Mouse (Mus musculus) C2C12 (cell line): ENCODE results near the gene Itga7. TPM values are rescaled to one million over a fixed set of nuclear protein-coding genes. Genes with fewer than 3 reads are reported as not detected.

Source experiments
- H3K27me3 ChIP-seq: one replicate; pipeline ENCODE4 v1.6.1; 2011; ENCODE audit not compliant: control insufficient read depth, insufficient read depth, insufficient read length
- H3K36me3 ChIP-seq: one replicate; pipeline ENCODE4 v1.6.1; 2011; ENCODE audit not compliant: control insufficient read depth, insufficient read depth
- H3K4me3 ChIP-seq: one replicate; pipeline ENCODE4 v1.5.1; 2011; ENCODE audit warnings: mild to moderate bottlenecking, control low read depth; ENCODE audit not compliant: poor library complexity, insufficient read depth, severe bottlenecking
- H3K79me2 ChIP-seq: one replicate; pipeline ENCODE4 v1.6.1; 2011; ENCODE audit not compliant: control insufficient read depth, insufficient read depth
- H3K79me3 ChIP-seq: one replicate; pipeline ENCODE4 v1.6.1; 2011; ENCODE audit warnings: low read depth, control low read depth
- H3ac ChIP-seq: one replicate; pipeline ENCODE3; 2011; ENCODE audit warnings: low read depth; ENCODE audit not compliant: control insufficient read depth, insufficient read length
- CEBPB ChIP-seq: IDR thresholded peaks from one replicate; pipeline ENCODE4 v1.6.1; 2011; ENCODE audit warnings: low read depth, mild to moderate bottlenecking, control low read depth, moderate library complexity
- CTCF ChIP-seq: IDR thresholded peaks from one replicate; pipeline ENCODE4 v1.5.1; 2011; ENCODE audit not compliant: control insufficient read depth, insufficient read depth, insufficient read length
- FOSL1 ChIP-seq: IDR thresholded peaks from one replicate; pipeline ENCODE4 v1.8.0; 2011; ENCODE audit warnings: mild to moderate bottlenecking, low read length; ENCODE audit not compliant: poor library complexity, insufficient read depth, severe bottlenecking
- MAX ChIP-seq: IDR thresholded peaks from one replicate; pipeline ENCODE4 v1.6.1; 2011; ENCODE audit warnings: mild to moderate bottlenecking, control low read depth
- MYOD1 ChIP-seq: IDR thresholded peaks from one replicate; pipeline ENCODE4 v1.6.1; 2011; ENCODE audit warnings: low read depth; ENCODE audit not compliant: control insufficient read depth, insufficient read length
- MYOG ChIP-seq: IDR thresholded peaks from one replicate; pipeline ENCODE4 v1.6.1; 2011; ENCODE audit not compliant: control insufficient read depth, insufficient read length; ENCODE audit errors: extremely low read depth
- USF1 ChIP-seq: IDR thresholded peaks from one replicate; pipeline ENCODE4 v1.6.1; 2011; ENCODE audit warnings: low read depth, mild to moderate bottlenecking, control low read depth, moderate library complexity
- polyA plus RNA-seq: library from polyadenylated mRNA; unstranded; fragments of >200 nt; fragmentation: generic; extraction: Trizol; gene quantifications from one replicate; pipeline ENCODE4 v1.2.1, GENCODE M21; 2012; ENCODE audit warnings: missing spikeins

Gene Itga7
- polyA plus RNA-seq, 1 experiment, result 100 TPM

DNA sequence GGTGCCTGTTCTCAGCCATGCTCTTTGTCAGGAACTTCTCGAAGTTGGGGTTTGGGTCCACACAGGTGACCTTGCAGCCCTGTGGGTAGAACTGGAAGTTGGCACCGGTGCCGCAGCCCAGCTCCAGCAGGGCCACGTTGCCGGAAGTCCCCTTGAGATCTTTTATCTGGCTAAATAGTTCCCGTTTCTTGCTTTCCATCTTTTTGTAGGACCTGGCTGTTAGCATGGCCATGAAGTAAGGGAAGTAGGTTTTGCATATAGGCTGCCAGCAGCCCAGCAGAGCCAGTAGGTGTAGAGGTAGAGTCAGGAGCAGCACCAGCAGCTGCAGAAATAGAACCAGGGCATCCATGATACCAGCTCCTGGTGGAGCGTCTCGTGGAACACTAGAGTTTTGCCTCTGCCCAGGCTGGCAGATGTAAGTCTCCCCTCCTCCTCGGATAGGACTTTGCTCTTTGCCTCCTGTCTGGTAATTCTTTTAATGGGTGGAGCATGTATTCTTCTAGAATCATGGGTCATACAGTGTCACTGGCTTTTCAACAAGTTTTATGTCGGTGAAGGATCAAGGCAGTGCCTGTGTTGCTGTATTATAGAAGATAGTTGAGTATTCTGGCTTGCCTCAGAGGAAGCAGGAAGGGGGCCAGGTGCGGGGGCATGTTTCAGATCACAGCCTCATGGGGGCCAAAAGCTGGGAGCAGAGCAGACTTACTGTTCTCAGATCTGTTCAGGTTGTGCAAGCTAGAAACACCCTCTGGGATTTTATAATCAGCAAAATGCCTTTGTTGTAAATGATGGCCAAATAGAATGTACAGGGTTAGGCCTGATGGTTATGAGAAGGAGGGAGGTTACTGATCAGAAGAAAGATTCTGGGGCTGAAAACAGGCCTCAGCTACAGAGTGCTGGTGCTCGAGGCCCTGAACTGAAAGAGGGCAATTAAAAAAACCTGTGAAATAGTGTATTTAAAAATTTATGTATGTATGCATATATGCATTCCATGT lies 27.3 kb downstream of the Itga7 start, which contains the start of gene Mettl7b:
Gene Mettl7b, minus strand, starts transcription at position 399 of the 995 bp plus-strand sequence.
- TF ChIP-seq MYOD1 (no peak), USF1 (no peak), MYOG (no peak), CEBPB (no peak), CTCF (no peak), MAX (no peak), FOSL1 (no peak)
- no peaks in the 10 kb centered on the region for H3K79me2 ChIP-seq
- no peaks in the 10 kb centered on the region for H3K79me3 ChIP-seq
- H3ac ChIP-seq, result no peak within 1 kb of the TSS
- no peaks in the 10 kb centered on the region for H3K27me3 ChIP-seq
- peaks cover 5% of the 10 kb centered on the region for H3K36me3 ChIP-seq
- no peak within 1 kb of the TSS for H3K4me3 ChIP-seq

DNA sequence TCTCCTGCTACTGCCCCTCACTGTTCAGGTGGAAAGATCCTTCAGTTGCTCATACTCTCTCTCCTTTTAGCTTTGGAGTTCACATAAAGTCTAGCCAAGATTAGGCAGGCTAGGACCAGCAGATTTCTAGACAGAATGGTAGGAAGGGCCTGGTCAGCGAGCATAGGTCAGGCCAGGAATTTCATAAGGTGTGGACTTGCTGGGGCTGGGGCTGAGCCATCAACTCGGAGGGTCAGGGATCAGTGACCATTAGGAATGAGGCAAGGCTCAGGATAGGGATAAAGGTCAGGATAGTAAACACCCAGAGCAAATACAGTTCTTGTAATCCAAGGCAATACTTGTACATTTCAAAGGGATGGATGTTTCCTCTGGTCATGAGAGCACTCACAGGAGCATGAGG lies 31.3 kb downstream of the Itga7 start:
- H3K79me3 ChIP-seq, result no peaks in the 10 kb centered on the region
- H3K27me3 ChIP-seq, result no peaks in the 10 kb centered on the region
- TF ChIP-seq CEBPB (no peak), FOSL1 (no peak), MAX (no peak), MYOD1 (no peak), MYOG (no peak), USF1 (no peak), CTCF (no peak)
- H3K36me3 ChIP-seq, result no peaks in the 10 kb centered on the region
- H3K4me3 ChIP-seq, result no peak overlapping the region
- no peaks in the 10 kb centered on the region for H3K79me2 ChIP-seq
- no peak overlapping the region for H3ac ChIP-seq

DNA sequence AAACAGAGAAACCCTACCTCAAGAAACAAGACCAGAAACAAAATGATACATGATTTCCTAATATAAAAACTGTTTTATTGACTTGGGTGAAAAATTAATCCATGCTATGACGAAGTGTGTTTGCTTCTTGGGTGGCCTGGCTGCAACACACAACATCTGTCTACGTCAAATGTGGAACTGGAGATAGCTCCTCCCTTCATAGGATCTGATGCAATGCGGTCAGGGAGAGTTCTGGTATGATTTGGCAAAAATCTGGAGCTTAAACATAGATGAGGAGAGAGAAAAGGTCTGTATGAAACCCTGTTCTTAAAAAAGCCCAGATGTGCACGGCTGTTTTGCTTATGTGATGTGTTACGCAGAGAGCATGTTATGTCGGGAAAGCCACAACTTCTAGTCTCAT lies 32.3 kb downstream of the Itga7 start:
- no peak for TF ChIP-seq MYOD1
- Histone ChIP-seq H3K79me2 (no peaks in the 10 kb centered on the region), H3K79me3 (no peaks in the 10 kb centered on the region), H3K27me3 (no peaks in the 10 kb centered on the region), H3K36me3 (no peaks in the 10 kb centered on the region), H3ac (no peak overlapping the region), H3K4me3 (no peak overlapping the region)

DNA sequence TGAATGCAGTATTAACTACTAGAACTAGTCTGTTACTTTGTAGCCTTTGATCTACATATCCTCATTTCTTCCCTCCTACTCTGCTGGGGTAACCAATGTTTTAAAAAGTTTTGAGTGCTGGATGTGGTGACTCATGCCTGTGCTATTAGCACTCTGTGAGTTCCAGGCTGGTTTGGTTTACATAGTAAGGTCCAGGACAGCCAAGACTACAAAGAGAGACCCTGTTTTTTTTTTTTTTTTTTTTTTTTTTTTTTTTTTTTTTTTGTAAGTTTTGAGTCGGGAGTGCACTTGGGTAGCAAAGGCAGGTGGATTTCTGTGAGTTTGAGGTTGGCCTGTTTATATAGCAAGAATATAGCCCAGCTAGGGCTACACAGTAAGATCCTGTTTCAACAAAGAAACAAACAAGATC lies 34.7 kb downstream of the Itga7 start:
- Histone ChIP-seq H3K79me3 (no peaks in the 10 kb centered on the region), H3ac (no peak overlapping the region), H3K36me3 (no peaks in the 10 kb centered on the region), H3K4me3 (no peak overlapping the region), H3K79me2 (no peaks in the 10 kb centered on the region), H3K27me3 (no peaks in the 10 kb centered on the region)
- TF ChIP-seq FOSL1 (no peak), USF1 (no peak), CEBPB (no peak), MYOD1 (no peak), CTCF (no peak), MAX (no peak), MYOG (no peak)

DNA sequence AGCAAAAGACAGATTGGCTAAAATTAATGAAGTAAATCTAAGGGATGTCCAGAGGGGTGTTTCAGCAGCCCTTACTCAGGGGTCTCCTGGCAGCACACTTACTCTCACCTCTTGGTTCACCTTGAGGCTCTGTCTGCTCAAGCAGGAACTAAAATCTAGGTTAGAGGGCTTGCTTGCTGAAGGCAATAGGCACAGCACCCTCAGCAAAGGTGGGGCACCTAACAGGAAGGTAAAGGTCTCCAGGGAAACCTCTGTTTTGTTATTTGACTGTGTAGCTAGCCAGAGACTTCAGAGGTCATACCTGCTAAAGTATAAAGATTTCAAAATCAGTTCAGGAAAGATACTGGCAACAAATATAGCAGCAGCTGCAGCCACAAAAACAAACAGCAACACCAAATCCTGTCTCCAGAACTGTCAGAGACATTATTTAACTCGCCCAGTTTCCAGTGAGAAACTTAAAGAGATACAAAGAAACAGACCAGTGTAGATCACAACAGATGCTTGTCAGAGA lies 37.2 kb downstream of the Itga7 start:
- Histone ChIP-seq H3ac (no peak overlapping the region), H3K36me3 (no peaks in the 10 kb centered on the region), H3K79me2 (no peaks in the 10 kb centered on the region), H3K4me3 (no peak overlapping the region), H3K27me3 (no peaks in the 10 kb centered on the region), H3K79me3 (no peaks in the 10 kb centered on the region)
- no peak for TF ChIP-seq MYOG
- TF ChIP-seq CTCF, result no peak
- TF ChIP-seq MAX, result no peak
- no peak for TF ChIP-seq MYOD1
- no peak for TF ChIP-seq CEBPB
- TF ChIP-seq FOSL1, result no peak
- TF ChIP-seq USF1, result no peak

DNA sequence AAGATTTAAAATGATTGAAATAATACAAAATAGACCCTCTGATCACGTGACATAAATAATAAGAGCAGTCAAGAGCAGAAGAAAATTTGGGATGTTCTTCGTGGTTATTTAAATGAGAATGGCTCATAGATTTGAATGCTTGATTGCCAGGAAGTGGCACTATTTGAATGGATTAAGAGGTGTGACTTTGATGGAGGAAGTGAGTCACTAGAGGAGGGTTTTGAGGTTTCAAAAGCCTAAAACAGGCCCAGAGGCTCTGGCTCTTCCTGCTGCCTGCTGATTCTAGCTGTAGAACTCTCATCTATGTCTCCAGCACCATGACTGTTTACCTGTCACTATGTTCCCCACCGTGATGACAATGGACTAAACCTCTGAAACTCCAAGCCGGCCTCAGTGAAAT lies 39.2 kb downstream of the Itga7 start:
- TF ChIP-seq MAX, result no peak
- TF ChIP-seq USF1, result no peak
- TF ChIP-seq CEBPB, result no peak
- TF ChIP-seq MYOG, result no peak
- no peak for TF ChIP-seq MYOD1
- no peak for TF ChIP-seq CTCF
- no peak for TF ChIP-seq FOSL1
- H3K36me3 ChIP-seq, result no peaks in the 10 kb centered on the region
- H3K79me2 ChIP-seq, result no peaks in the 10 kb centered on the region
- no peaks in the 10 kb centered on the region for H3K79me3 ChIP-seq
- no peak overlapping the region for H3K4me3 ChIP-seq
- H3K27me3 ChIP-seq, result no peaks in the 10 kb centered on the region
- no peak overlapping the region for H3ac ChIP-seq
